Mouse (Mus musculus): ENCODE measurements around the gene Ccr6. TPM values are rescaled to one million over a fixed set of nuclear protein-coding genes. Genes with fewer than 3 reads are reported as not detected.

Gene Ccr6
- polyA plus RNA-seq (2015; fragmentation: Nextera tagmentation; extraction: Ambion mirVana) = 0.38 and 0.56 TPM in 2 replicates

GRCm38 (mm10) chr17:8235743-8236142 is at the start of gene Ccr6:
Gene Ccr6 (plus strand): TSS chr17:8236043.
- Histone ChIP-seq H3K4me3 (ENCODE audit: low read depth, low read length) (no peak within 1 kb of the TSS), H3K4me2 (replicated peaks; ENCODE audit: low read depth, low read length) (no peak within 1 kb of the TSS), H3K36me3 (ENCODE audit: insufficient read depth, low read length) (no peaks in the 10 kb centered on the region), H3K9me3 (ENCODE audit: low read length) (no peaks in the 10 kb centered on the region), H3K9ac (replicated peaks; ENCODE audit: low read depth) (no peak within 1 kb of the TSS), H3K27ac (ENCODE audit: low read length) (no peak within 1 kb of the TSS), H3K27me3 (replicated peaks; ENCODE audit: insufficient read depth, low read length) (no peaks in the 10 kb centered on the region), H3K4me1 (ENCODE audit: insufficient read depth, low read depth, low read length) (no peaks in the 10 kb centered on the region)
- 58% methylated on average over 3 of the region's 3 CpGs for WGBS
- no peak for TF ChIP-seq CTCF (IDR thresholded peaks at IDR 0.05)
- TF ChIP-seq EP300 (IDR thresholded peaks at IDR 0.05) = no peak
- no peak for ATAC-seq
- no peak for DNase-seq (ENCODE audit: low spot score)

- Histone ChIP-seq H3K9ac (replicated peaks; ENCODE audit: low read depth) (no peak overlapping the region), H3K4me3 (ENCODE audit: low read depth, low read length) (no peak overlapping the region), H3K4me2 (replicated peaks; ENCODE audit: low read depth, low read length) (no peak overlapping the region), H3K27me3 (replicated peaks; ENCODE audit: insufficient read depth, low read length) (no peaks in the 10 kb centered on the region), H3K36me3 (ENCODE audit: insufficient read depth, low read length) (peaks cover 31% of the 10 kb centered on the region; the same call in 1 of the 2 replicates), H3K27ac (ENCODE audit: low read length) (no peak overlapping the region), H3K4me1 (ENCODE audit: insufficient read depth, low read depth, low read length) (no peaks in the 10 kb centered on the region), H3K9me3 (ENCODE audit: low read length) (no peaks in the 10 kb centered on the region)
- no peak for TF ChIP-seq EP300 (IDR thresholded peaks at IDR 0.05)
- TF ChIP-seq CTCF (IDR thresholded peaks at IDR 0.05) = no peak
- DNase-seq (ENCODE audit: low spot score) = no peak
- 79% methylated on average over 8 of the region's 8 CpGs for WGBS
- no peak for ATAC-seq
Measured at GRCm38 (mm10) chr17:8193678-8194077, 42.2 kb upstream of the Ccr6 start.

DNA sequence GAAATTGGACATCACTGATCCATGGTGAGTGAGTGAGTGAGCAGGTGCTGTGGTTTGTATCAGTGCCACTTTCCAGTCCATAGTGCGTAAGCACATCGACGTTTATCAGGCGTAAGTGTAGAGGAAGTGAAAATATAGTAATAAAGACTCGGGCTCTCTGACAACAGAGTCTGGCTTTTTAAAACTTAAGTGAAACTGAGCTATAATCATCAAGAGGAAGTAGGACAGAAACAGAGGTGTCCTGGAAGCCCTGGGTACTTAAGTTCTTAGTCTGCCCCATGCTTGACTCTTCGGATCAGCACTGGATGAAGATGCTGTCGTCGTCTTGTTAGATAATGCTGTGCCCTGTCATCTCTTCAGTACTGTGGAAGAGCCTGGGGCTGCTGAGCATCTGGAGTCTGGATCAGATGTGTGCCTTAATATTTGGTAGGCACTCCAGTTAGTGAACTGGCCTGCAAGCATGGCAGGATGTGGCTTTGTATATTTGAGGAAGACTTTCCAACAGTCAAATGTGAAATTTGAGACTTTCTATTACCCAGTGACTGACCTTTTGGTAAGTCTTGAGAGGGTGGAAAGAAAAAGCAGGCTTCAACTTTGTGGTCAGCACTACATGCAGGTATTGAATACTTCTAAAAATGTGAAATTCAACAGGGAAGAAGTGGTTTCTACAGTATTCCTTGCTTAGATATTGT is 40.0 kb upstream of the Ccr6 start:
- H3K4me2 ChIP-seq (replicated peaks; ENCODE audit: low read depth, low read length) = no peak overlapping the region
- no peak overlapping the region for H3K27ac ChIP-seq (ENCODE audit: low read length)
- peaks cover 16% of the 10 kb centered on the region; the same call in 1 of the 2 replicates for H3K36me3 ChIP-seq (ENCODE audit: insufficient read depth, low read length)
- ATAC-seq (no peak), DNase-seq (ENCODE audit: low spot score) (peak; percentile 10)
- H3K4me1 ChIP-seq (ENCODE audit: insufficient read depth, low read depth, low read length) = no peaks in the 10 kb centered on the region
- H3K9me3 ChIP-seq (ENCODE audit: low read length) = no peaks in the 10 kb centered on the region
- no peak overlapping the region for H3K4me3 ChIP-seq (ENCODE audit: low read depth, low read length)
- no peak overlapping the region for H3K9ac ChIP-seq (replicated peaks; ENCODE audit: low read depth)
- H3K27me3 ChIP-seq (replicated peaks; ENCODE audit: insufficient read depth, low read length) = no peaks in the 10 kb centered on the region
- 85% methylated on average over 8 of the region's 8 CpGs for WGBS
- TF ChIP-seq CTCF (IDR thresholded peaks at IDR 0.05) (no peak), EP300 (IDR thresholded peaks at IDR 0.05) (no peak)

GRCm38 (mm10) chr17:8197652-8198051 is 38.2 kb upstream of the Ccr6 start:
- Histone ChIP-seq H3K27me3 (replicated peaks; ENCODE audit: insufficient read depth, low read length) (no peaks in the 10 kb centered on the region), H3K4me3 (ENCODE audit: low read depth, low read length) (no peak overlapping the region), H3K9me3 (ENCODE audit: low read length) (no peaks in the 10 kb centered on the region), H3K27ac (ENCODE audit: low read length) (no peak overlapping the region), H3K4me1 (ENCODE audit: insufficient read depth, low read depth, low read length) (no peaks in the 10 kb centered on the region), H3K36me3 (ENCODE audit: insufficient read depth, low read length) (peaks cover 14% of the 10 kb centered on the region; the same call in 1 of the 2 replicates), H3K4me2 (replicated peaks; ENCODE audit: low read depth, low read length) (no peak overlapping the region), H3K9ac (replicated peaks; ENCODE audit: low read depth) (no peak overlapping the region)
- TF ChIP-seq EP300 (IDR thresholded peaks at IDR 0.05) (no peak), CTCF (IDR thresholded peaks at IDR 0.05) (peak; percentile 47)
- ATAC-seq (no peak), DNase-seq (ENCODE audit: low spot score) (peak; percentile 8)
- WGBS = 73% methylated on average over 3 of the region's 3 CpGs

DNA sequence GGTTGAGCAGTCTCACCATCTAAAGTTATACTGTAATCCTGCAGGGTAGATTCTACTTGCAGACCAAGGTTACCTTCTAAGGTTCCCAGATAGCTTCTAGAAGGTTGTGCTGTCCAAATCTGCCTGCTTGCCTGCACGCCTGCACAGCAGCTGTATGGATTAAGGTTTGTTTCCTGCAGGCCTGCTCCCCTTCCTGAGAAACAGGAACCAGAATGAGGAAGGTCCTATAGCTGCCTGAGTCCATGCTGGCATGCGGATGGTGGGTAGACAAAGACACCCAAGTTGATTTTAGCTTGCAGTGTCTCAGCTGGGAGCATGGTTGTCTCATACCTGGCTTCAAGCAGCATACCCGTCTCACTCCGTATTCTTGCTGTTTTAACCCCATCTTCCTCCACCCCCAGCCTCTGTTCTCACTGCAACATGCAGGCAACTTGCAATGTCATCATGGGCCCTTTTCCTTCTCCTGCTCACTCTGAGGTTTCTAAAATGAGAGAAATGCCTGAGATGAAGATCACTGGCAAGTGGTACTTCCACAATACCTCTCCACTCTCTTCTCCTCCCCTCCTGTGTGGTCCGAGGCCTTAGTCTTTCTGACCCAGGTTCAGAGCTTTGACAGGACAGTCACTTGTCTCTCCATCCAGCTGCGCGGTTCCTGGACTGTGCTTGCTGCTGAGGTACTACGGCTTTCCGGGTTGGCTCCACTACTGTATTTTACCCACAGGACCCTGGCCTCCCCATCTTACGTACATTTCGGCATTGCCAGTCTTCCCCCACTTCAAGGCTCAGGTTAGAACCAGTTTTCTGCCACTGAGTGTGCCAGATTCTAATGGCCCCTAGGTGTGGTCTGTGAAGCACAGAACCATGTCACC is 36.5 kb upstream of the Ccr6 start:
- Histone ChIP-seq H3K4me1 (ENCODE audit: insufficient read depth, low read depth, low read length) (no peaks in the 10 kb centered on the region), H3K4me2 (replicated peaks; ENCODE audit: low read depth, low read length) (no peak overlapping the region), H3K36me3 (ENCODE audit: insufficient read depth, low read length) (peaks cover 14% of the 10 kb centered on the region; the same call in 1 of the 2 replicates), H3K9ac (replicated peaks; ENCODE audit: low read depth) (no peak overlapping the region), H3K27me3 (replicated peaks; ENCODE audit: insufficient read depth, low read length) (no peaks in the 10 kb centered on the region), H3K4me3 (ENCODE audit: low read depth, low read length) (no peak overlapping the region), H3K9me3 (ENCODE audit: low read length) (no peaks in the 10 kb centered on the region), H3K27ac (ENCODE audit: low read length) (no peak overlapping the region)
- 83% methylated on average over 11 of the region's 11 CpGs for WGBS
- TF ChIP-seq EP300 (IDR thresholded peaks at IDR 0.05) = no peak
- no peak for TF ChIP-seq CTCF (IDR thresholded peaks at IDR 0.05)
- ATAC-seq (no peak), DNase-seq (ENCODE audit: low spot score) (peak; percentile 23)

DNA sequence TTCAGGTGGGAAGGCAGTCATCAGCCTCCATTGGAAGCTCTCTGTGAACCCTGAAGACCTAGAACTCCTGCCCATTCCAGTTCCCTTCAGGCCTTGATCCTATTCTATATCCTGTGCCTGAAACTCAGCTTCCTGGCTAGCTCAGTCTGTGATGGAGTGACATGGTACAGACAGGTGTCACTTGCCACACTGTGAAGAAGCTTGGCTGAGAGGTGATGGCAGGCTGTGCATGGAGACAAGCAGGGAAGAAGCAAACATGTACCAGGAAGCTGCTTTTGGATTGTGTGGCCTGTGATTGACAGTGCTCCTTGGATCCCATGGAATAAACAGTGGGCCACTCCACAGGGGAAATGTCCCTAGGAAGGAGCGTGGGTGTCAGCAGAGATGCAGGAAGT is 35.9 kb upstream of the Ccr6 start:
- Histone ChIP-seq H3K27me3 (replicated peaks; ENCODE audit: insufficient read depth, low read length) (no peaks in the 10 kb centered on the region), H3K4me1 (ENCODE audit: insufficient read depth, low read depth, low read length) (no peaks in the 10 kb centered on the region), H3K9ac (replicated peaks; ENCODE audit: low read depth) (no peak overlapping the region), H3K36me3 (ENCODE audit: insufficient read depth, low read length) (0 out of 2 replicates have a peak, but pooled peaks cover 10% of the 10 kb centered on the region), H3K9me3 (ENCODE audit: low read length) (no peaks in the 10 kb centered on the region), H3K27ac (ENCODE audit: low read length) (no peak overlapping the region), H3K4me2 (replicated peaks; ENCODE audit: low read depth, low read length) (no peak overlapping the region), H3K4me3 (ENCODE audit: low read depth, low read length) (no peak overlapping the region)
- WGBS = 67% methylated on average over 1 of the region's 1 CpGs
- no peak for TF ChIP-seq EP300 (IDR thresholded peaks at IDR 0.05)
- TF ChIP-seq CTCF (IDR thresholded peaks at IDR 0.05) = no peak
- peak; percentile 46 for ATAC-seq
- DNase-seq (ENCODE audit: low spot score) = peak; percentile 9

All from lung, postnatal 0 days (tissue).